Mouse (Mus musculus) leukemia stem cell, adult 10-12 weeks (primary cell): ENCODE results near the gene Olfr1434. TPM values are rescaled to one million over a fixed set of nuclear protein-coding genes. Genes with fewer than 3 reads are reported as not detected.

Source experiments
- polyA plus RNA-seq: library from polyadenylated mRNA; stranded (reverse); fragments of >175 nt; gene quantifications from 2 replicates; pipeline ENCODE4 v1.2.3, GENCODE M21; 2012; ENCODE audit warnings: low replicate concordance

The Olfr1434 gene
- not detected in 2 replicates for polyA plus RNA-seq

DNA sequence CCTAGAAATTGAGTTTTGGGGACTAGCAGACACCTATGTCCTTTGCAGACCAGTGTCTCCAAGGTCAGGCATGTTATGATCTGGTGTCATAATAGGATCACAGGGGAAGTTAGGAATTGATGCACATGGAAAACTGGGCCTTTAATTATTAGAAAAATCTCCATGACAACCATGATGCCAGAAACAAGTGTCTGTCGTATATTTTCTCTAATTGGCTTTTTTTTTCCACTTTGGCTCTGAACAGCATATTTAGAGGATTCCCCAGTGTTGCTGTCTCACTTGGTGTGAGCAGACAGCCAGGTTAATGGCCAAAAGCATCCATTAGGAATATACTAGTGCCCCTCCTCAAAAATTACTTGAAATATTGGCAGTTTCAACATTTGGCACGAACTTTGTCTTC lies at the start of gene Olfr1434:
Olfr1434 (plus strand) TSS at position 301 of the 400 bp plus-strand sequence.

DNA sequence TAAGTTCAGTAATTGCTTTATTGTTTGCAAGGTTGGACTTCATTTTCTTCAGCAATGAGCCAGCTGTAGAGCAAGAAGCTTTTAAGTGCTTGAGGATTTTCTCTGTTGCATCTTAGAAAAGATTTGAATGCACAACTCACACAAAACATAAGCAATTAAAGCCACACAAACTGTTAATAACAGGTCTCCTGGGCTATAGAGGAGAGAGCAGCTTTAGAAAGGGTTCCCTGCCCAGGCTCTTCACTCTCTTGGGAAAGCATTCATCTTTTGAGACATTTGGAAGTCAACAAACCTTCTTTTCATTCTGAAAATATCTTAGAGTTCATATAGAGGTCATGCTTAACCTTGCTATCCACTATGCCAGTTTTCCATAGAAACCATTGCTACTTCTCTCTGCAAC lies 47.2 kb upstream of the Olfr1434 start, which contains the start of gene Olfr1432:
Olfr1432 (minus strand) TSS at position 101 of the 400 bp plus-strand sequence.

DNA sequence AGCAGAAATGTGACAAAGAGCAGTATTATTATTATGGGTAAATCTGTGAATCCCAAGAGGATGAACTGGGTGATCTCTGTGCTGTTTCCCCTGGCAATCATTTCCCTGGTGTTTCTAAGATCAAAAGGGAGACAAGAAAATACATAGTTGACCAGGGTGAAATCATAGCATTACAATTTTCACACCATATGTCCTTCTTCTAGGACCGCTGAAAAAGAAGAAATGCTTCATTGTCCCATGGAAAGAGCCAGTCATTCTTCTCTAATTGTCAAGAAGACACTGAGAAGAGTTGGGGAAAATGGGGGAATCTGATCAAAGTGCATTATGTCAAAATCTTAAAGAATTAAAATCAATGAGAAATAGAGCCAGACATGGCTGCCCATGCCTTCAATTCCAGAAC lies 38.1 kb upstream of the Olfr1434 start, which contains the start of gene Olfr262:
Olfr262 (minus strand) TSS at position 101 of the 400 bp plus-strand sequence.

DNA sequence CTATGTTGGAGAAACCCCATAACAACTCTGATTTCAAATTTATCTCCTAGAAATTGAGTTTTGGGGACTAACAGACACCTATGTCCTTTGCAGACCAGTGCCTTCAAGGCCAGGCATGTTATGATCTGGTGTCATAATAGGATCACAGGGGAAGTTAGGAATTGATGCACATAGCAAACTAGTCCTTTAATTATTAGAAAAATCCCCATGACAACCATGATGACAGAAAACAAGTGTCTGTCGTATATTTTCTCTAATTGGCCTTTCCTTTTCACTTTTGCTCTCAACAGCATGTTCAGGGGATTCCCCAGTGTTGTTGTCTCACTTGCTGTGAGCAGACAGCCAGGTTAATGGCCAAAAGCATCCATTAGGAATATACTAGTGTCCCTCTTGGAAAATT lies 18.9 kb upstream of the Olfr1434 start, which contains the start of gene Olfr235:
Olfr235 (plus strand) TSS at position 301 of the 400 bp plus-strand sequence.

DNA sequence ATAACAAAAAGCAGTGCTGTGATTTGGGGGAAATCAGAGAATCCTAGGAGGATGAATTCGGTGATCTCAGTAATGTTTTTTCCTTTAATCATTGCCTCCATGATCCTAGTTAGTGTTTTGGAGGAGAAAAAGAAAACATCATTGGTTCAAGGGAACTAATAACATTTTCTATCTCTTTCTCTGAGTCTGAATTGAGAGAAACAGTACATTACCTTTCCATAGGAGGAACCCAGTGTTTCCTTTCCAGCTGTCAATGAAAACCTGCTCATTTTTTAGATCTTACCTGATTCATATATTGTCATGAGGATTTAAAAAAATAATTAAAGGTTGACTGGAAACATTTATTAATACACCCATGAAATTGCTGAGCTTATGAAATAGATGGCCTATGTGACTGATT lies 19.4 kb downstream of the Olfr1434 start, which contains the start of gene Olfr1436:
Olfr1436 (minus strand) TSS at position 101 of the 400 bp plus-strand sequence.

DNA sequence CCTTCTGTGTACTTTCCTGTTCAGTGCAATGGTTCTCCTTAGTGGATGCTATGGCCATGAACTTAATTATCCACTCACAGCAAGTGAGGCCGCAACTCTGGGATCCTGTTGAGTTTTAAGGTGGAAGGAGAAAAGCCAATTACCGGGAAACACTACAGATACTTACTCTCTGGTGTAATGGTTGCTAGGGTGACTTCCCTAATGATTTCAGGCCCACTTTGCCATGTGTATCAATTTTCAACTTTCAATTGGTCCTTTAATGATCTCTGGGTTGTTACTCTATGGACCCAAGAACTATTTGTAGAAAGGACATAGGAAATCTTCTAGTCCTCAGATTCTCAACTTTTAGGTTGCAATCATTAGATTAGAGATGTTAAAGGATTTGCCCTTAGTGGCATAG lies 45.3 kb downstream of the Olfr1434 start, which contains the start of gene Olfr1437:
Olfr1437 (minus strand) TSS at position 101 of the 400 bp plus-strand sequence.

Other genes with a start within 250 kb of the Olfr1434 start
- gene Olfr1423, start 238.5 kb upstream of the Olfr1434 start, polyA plus RNA-seq = 0.05 TPM in 1 of 2 replicates, not detected in the other
- gene Olfr1424, start 217.2 kb upstream of the Olfr1434 start, polyA plus RNA-seq = not detected in 2 replicates
- gene Olfr1425, start 202.1 kb upstream of the Olfr1434 start, polyA plus RNA-seq = 0.08 TPM in 1 of 2 replicates, not detected in the other
- gene Olfr1426, start 187.8 kb upstream of the Olfr1434 start, polyA plus RNA-seq = not detected in 2 replicates
- not detected in 2 replicates for gene Olfr1427, start 176.5 kb upstream of the Olfr1434 start, polyA plus RNA-seq
- gene Olfr1428, start 164.0 kb upstream of the Olfr1434 start, polyA plus RNA-seq = not detected in 2 replicates
- gene Olfr76, start 156.7 kb upstream of the Olfr1434 start, polyA plus RNA-seq = not detected in 2 replicates
- gene Olfr1555-ps1, start 109.7 kb upstream of the Olfr1434 start, polyA plus RNA-seq = not detected in 2 replicates
- gene Olfr1431, start 79.2 kb upstream of the Olfr1434 start, polyA plus RNA-seq = 0.19 TPM in 1 of 2 replicates, not detected in the other
- not detected in 2 replicates for gene Olfr1432, start 47.3 kb upstream of the Olfr1434 start, polyA plus RNA-seq
- not detected in 2 replicates for gene Olfr262, start 38.2 kb upstream of the Olfr1434 start, polyA plus RNA-seq
- gene Olfr235, start 18.8 kb upstream of the Olfr1434 start, polyA plus RNA-seq = 0.17 TPM in 1 of 2 replicates, not detected in the other
- gene Olfr1436, start 19.3 kb downstream of the Olfr1434 start, polyA plus RNA-seq = not detected in 2 replicates
- gene Olfr1437, start 45.2 kb downstream of the Olfr1434 start, polyA plus RNA-seq = not detected in 2 replicates
- gene Olfr1438-ps1, start 56.1 kb downstream of the Olfr1434 start, polyA plus RNA-seq = not detected in 2 replicates
- not detected in 2 replicates for gene Olfr1440, start 107.4 kb downstream of the Olfr1434 start, polyA plus RNA-seq
- gene Olfr1441, start 137.6 kb downstream of the Olfr1434 start, polyA plus RNA-seq = not detected in 2 replicates
- not detected in 2 replicates for gene Pfpl, start 148.1 kb downstream of the Olfr1434 start, polyA plus RNA-seq
- 3.4 and 4.1 TPM in 2 replicates for gene Mpeg1, start 180.9 kb downstream of the Olfr1434 start, polyA plus RNA-seq
- 1.2 and 1.4 TPM in 2 replicates for gene Dtx4, start 221.6 kb downstream of the Olfr1434 start, polyA plus RNA-seq